Mouse (Mus musculus): ENCODE measurements around the gene Zfp784. TPM values are rescaled to one million over a fixed set of nuclear protein-coding genes. Genes with fewer than 3 reads are reported as not detected.
"Not testable (repeated sequence)": the region's sequence is repeated elsewhere in the genome, so short reads cannot be mapped to it uniquely, and the experiment has no call there.

The Zfp784 gene
- polyA plus RNA-seq, 1 experiment from 2014 or later: 5.4 TPM

- Histone ChIP-seq H3K9ac (replicated peaks) (no peak overlapping the region), H3K27me3 (no peaks in the 10 kb centered on the region), H3K9me3 (peaks cover 10% of the 10 kb centered on the region), H3K4me1 (peaks cover 18% of the 10 kb centered on the region), H3K27ac (replicated peaks) (no peak overlapping the region), H3K4me2 (replicated peaks) (no peak overlapping the region), H3K36me3 (peaks cover 53% of the 10 kb centered on the region), H3K4me3 (no peak overlapping the region)
- WGBS: 93% methylated on average over 9 of the region's 9 CpGs
- no peak for ATAC-seq (ENCODE audit: low FRiP score, low read depth)
Measured at GRCm38 (mm10) chr7:5036136-5036535, 2.1 kb downstream of the Zfp784 start.

- Histone ChIP-seq H3K36me3 (peaks cover 58% of the 10 kb centered on the region), H3K9ac (replicated peaks) (no peak overlapping the region)
Measured at GRCm38 (mm10) chr7:5035628-5036027, 2.6 kb downstream of the Zfp784 start.

GRCm38 (mm10) chr7:5033818-5034217 lies 4.4 kb downstream of the Zfp784 start, which contains the start of gene 4632433K11Rik:
TSS of gene 4632433K11Rik (plus strand) at chr7:5034118.
- Histone ChIP-seq H3K4me2 (replicated peaks) (no peak within 1 kb of the TSS), H3K9ac (replicated peaks) (no peak within 1 kb of the TSS), H3K27ac (replicated peaks) (no peak within 1 kb of the TSS), H3K36me3 (peaks cover 77% of the 10 kb centered on the region), H3K4me1 (peaks cover 10% of the 10 kb centered on the region), H3K9me3 (peaks cover 30% of the 10 kb centered on the region), H3K27me3 (no peaks in the 10 kb centered on the region), H3K4me3 (no peak within 1 kb of the TSS)
- no peak for ATAC-seq (ENCODE audit: low FRiP score, low read depth)
- 86% methylated on average over 3 of the region's 3 CpGs for WGBS

More at GRCm38 (mm10) chr7:5035628-5036027, 2.6 kb downstream of the Zfp784 start:
- Histone ChIP-seq H3K27me3 (no peaks in the 10 kb centered on the region), H3K4me2 (replicated peaks) (no peak overlapping the region), H3K4me1 (peaks cover 18% of the 10 kb centered on the region), H3K9me3 (peaks cover 15% of the 10 kb centered on the region), H3K27ac (replicated peaks) (no peak overlapping the region), H3K4me3 (no peak overlapping the region)
- no peak for ATAC-seq (ENCODE audit: low FRiP score, low read depth)
- 92% methylated on average over 17 of the region's 17 CpGs for WGBS

GRCm38 (mm10) chr7:5031496-5031895 lies 6.8 kb downstream of the Zfp784 start:
- no peak for ATAC-seq (ENCODE audit: low FRiP score, low read depth)
- Histone ChIP-seq H3K9ac (replicated peaks) (no peak overlapping the region), H3K4me3 (no peak overlapping the region), H3K27ac (replicated peaks) (no peak overlapping the region), H3K4me2 (replicated peaks) (no peak overlapping the region), H3K36me3 (peaks cover 93% of the 10 kb centered on the region), H3K27me3 (no peaks in the 10 kb centered on the region), H3K9me3 (peaks cover 30% of the 10 kb centered on the region), H3K4me1 (no peaks in the 10 kb centered on the region)
- WGBS: 78% methylated on average over 46 of the region's 46 CpGs

GRCm38 (mm10) chr7:5030554-5031275 lies 7.5 kb downstream of the Zfp784 start:
- peaks cover 85% of the 10 kb centered on the region for H3K36me3 ChIP-seq
- no peak; the same call in 1 of the 2 replicates for ATAC-seq (ENCODE audit: low FRiP score, low read depth)
- WGBS: 86% methylated on average over 63 of the region's 63 CpGs

GRCm38 (mm10) chr7:5029946-5030345 lies 8.3 kb downstream of the Zfp784 start:
- H3K36me3 ChIP-seq: peaks cover 79% of the 10 kb centered on the region
- WGBS: 92% methylated on average over 21 of the region's 21 CpGs
- H3K4me1 ChIP-seq: no peaks in the 10 kb centered on the region
- no peak overlapping the region for H3K4me3 ChIP-seq
- no peaks in the 10 kb centered on the region for H3K27me3 ChIP-seq
- no peak for ATAC-seq (ENCODE audit: low FRiP score, low read depth)
- no peak overlapping the region for H3K4me2 ChIP-seq (replicated peaks)
- no peak overlapping the region for H3K9ac ChIP-seq (replicated peaks)
- H3K9me3 ChIP-seq: peaks cover 30% of the 10 kb centered on the region
- H3K27ac ChIP-seq (replicated peaks): no peak overlapping the region

More at GRCm38 (mm10) chr7:5030554-5031275, 7.5 kb downstream of the Zfp784 start:
- no peak overlapping the region for H3K27ac ChIP-seq (replicated peaks)
- 0 out of 2 replicates have a peak overlapping the region, but pooled peaks have one; percentile 12 for H3K4me3 ChIP-seq
- H3K4me2 ChIP-seq (replicated peaks): no peak overlapping the region
- H3K9me3 ChIP-seq: peaks cover 30% of the 10 kb centered on the region
- no peak overlapping the region for H3K9ac ChIP-seq (replicated peaks)
- no peaks in the 10 kb centered on the region for H3K4me1 ChIP-seq
- H3K27me3 ChIP-seq: no peaks in the 10 kb centered on the region

- WGBS: 92% methylated on average over 22 of the region's 22 CpGs
- H3K4me3 ChIP-seq: no peak overlapping the region
- H3K9ac ChIP-seq (replicated peaks): no peak overlapping the region
- peaks cover 79% of the 10 kb centered on the region for H3K36me3 ChIP-seq
- H3K27me3 ChIP-seq: no peaks in the 10 kb centered on the region
- H3K9me3 ChIP-seq: peaks cover 30% of the 10 kb centered on the region
- no peak for ATAC-seq (ENCODE audit: low FRiP score, low read depth)
- no peak overlapping the region for H3K4me2 ChIP-seq (replicated peaks)
- no peak overlapping the region for H3K27ac ChIP-seq (replicated peaks)
- H3K4me1 ChIP-seq: no peaks in the 10 kb centered on the region
Measured at GRCm38 (mm10) chr7:5029543-5029942, 8.7 kb downstream of the Zfp784 start.

GRCm38 (mm10) chr7:5021197-5021596 lies 17.0 kb downstream of the Zfp784 start:
- Histone ChIP-seq H3K4me2 (replicated peaks) (peak overlapping the region; percentile 86), H3K27ac (replicated peaks) (peak overlapping the region; percentile 94), H3K36me3 (peaks cover 36% of the 10 kb centered on the region), H3K9ac (replicated peaks) (peak overlapping the region; percentile 94), H3K4me1 (peaks cover 18% of the 10 kb centered on the region), H3K27me3 (no peaks in the 10 kb centered on the region), H3K4me3 (peak overlapping the region; percentile 93), H3K9me3 (no peaks in the 10 kb centered on the region)
- no peak for ATAC-seq (ENCODE audit: low FRiP score, low read depth)
- WGBS: 52% methylated on average over 5 of the region's 5 CpGs

- peaks cover 23% of the 10 kb centered on the region for H3K4me1 ChIP-seq
- H3K9me3 ChIP-seq: no peaks in the 10 kb centered on the region
- H3K36me3 ChIP-seq: peaks cover 36% of the 10 kb centered on the region
- ATAC-seq (ENCODE audit: low FRiP score, low read depth): 0 out of 2 replicates have a peak, but pooled peaks have one; percentile 1
- H3K4me2 ChIP-seq (replicated peaks): peak overlapping the region; percentile 86
- peak overlapping the region; percentile 94 for H3K27ac ChIP-seq (replicated peaks)
- WGBS: 0% methylated on average over 11 of the region's 15 CpGs
- peak overlapping the region; percentile 94 for H3K9ac ChIP-seq (replicated peaks)
- peak overlapping the region; percentile 93 for H3K4me3 ChIP-seq
- H3K27me3 ChIP-seq: no peaks in the 10 kb centered on the region
Measured at GRCm38 (mm10) chr7:5020685-5021084, 17.6 kb downstream of the Zfp784 start.

- peak; percentile 91 for ATAC-seq (ENCODE audit: low FRiP score, low read depth)
- H3K9ac ChIP-seq (replicated peaks): peak within 1 kb of the TSS; percentile 94
- H3K27ac ChIP-seq (replicated peaks): peak within 1 kb of the TSS; percentile 94
- H3K9me3 ChIP-seq: no peaks in the 10 kb centered on the region
- peak within 1 kb of the TSS; percentile 86 for H3K4me2 ChIP-seq (replicated peaks)
- peaks cover 36% of the 10 kb centered on the region for H3K36me3 ChIP-seq
- peaks cover 23% of the 10 kb centered on the region for H3K4me1 ChIP-seq
- H3K4me3 ChIP-seq: peak within 1 kb of the TSS; percentile 93
- no peaks in the 10 kb centered on the region for H3K27me3 ChIP-seq
- 1% methylated on average over 39 of the region's 49 CpGs for WGBS
Measured at GRCm38 (mm10) chr7:5020000-5020681, 18.1 kb downstream of the Zfp784 start, which contains the start of the genes Zfp865 and Ccdc106. TSS of gene Zfp865 (plus strand) at chr7:5020376. TSS of gene Ccdc106 (plus strand) at chr7:5020553.

- Histone ChIP-seq H3K4me3 (peak overlapping the region; percentile 93), H3K4me2 (replicated peaks) (peak overlapping the region; percentile 86), H3K27ac (replicated peaks) (peak overlapping the region; percentile 94), H3K36me3 (peaks cover 31% of the 10 kb centered on the region), H3K4me1 (peaks cover 23% of the 10 kb centered on the region)
- ATAC-seq (ENCODE audit: low FRiP score, low read depth); H3K9ac ChIP-seq (replicated peaks); H3K27me3 ChIP-seq; H3K9me3 ChIP-seq: not testable (repeated sequence)
- 32% methylated on average over 8 of the region's 8 CpGs for WGBS
Measured at GRCm38 (mm10) chr7:5019576-5019975, 18.7 kb downstream of the Zfp784 start.

GRCm38 (mm10) chr7:5017931-5018330 lies 20.3 kb downstream of the Zfp784 start:
- H3K27me3 ChIP-seq: no peaks in the 10 kb centered on the region
- peaks cover 15% of the 10 kb centered on the region for H3K36me3 ChIP-seq
- H3K4me1 ChIP-seq: peaks cover 28% of the 10 kb centered on the region
- H3K27ac ChIP-seq (replicated peaks): no peak overlapping the region
- H3K4me3 ChIP-seq: no peak overlapping the region
- H3K9me3 ChIP-seq: no peaks in the 10 kb centered on the region
- no peak overlapping the region for H3K4me2 ChIP-seq (replicated peaks)
- ATAC-seq (ENCODE audit: low FRiP score, low read depth): no peak
- H3K9ac ChIP-seq (replicated peaks): no peak overlapping the region
- WGBS: 97% methylated on average over 21 of the region's 21 CpGs

All from midbrain, embryonic 12.5 days (tissue).